ENCODE assay signal across 28 mouse cellular contexts in genomic region chr16:47526613-47527012, GRCm38 (mm10).
"Had no signal": no experiment of that assay in that cellular context is flagged by ENCODE, and none has a peak within 500 bp of the region (broad histone marks: within the 10 kb centered on the region; RNA-seq: fewer than 3 reads in every experiment).

No protein-coding gene starts in this region.

- H3K27me3 ChIP-seq: heart, embryonic 13.5 days; heart, embryonic 15.5 days; hindbrain, embryonic 13.5 days; hindbrain, embryonic 15.5 days; kidney, embryonic 15.5 days; limb, embryonic 13.5 days; limb, embryonic 15.5 days; liver, embryonic 12.5 days had no signal

- H3K36me3 ChIP-seq: heart, embryonic 13.5 days; heart, embryonic 15.5 days; hindbrain, embryonic 13.5 days; hindbrain, embryonic 15.5 days; kidney, embryonic 15.5 days; limb, embryonic 13.5 days; limb, embryonic 15.5 days; liver, embryonic 12.5 days had no signal

- DNase-seq: gastrocnemius, postnatal 14 days; gastrocnemius, postnatal 36 days; heart, adult 11 months; heart, adult 2 months; heart, postnatal 14 days; heart, postnatal 36 days; kidney, adult 11 months; kidney, adult 2 months; kidney, adult 9 months; kidney, postnatal 14 days; kidney, postnatal 36 days; layer of hippocampus, adult 9-11 months; layer of hippocampus, postnatal 36 days; left cerebral cortex, postnatal 4 days; lung, adult 18-20 months had no signal

- H3K4me1 ChIP-seq: heart, embryonic 13.5 days; heart, embryonic 15.5 days; hindbrain, embryonic 13.5 days; hindbrain, embryonic 15.5 days; kidney, embryonic 15.5 days; limb, embryonic 13.5 days; limb, embryonic 15.5 days; liver, embryonic 12.5 days had no signal

- H3K27ac ChIP-seq: heart, adult 2 months; heart, embryonic 13.5 days; heart, embryonic 15.5 days; hindbrain, embryonic 13.5 days; hindbrain, embryonic 15.5 days; hindbrain, postnatal 0 days; kidney, embryonic 15.5 days; kidney, postnatal 0 days; limb, embryonic 13.5 days; limb, embryonic 15.5 days; liver, embryonic 12.5 days; liver, embryonic 14.5 days had no signal

- H3K9ac ChIP-seq: heart, embryonic 13.5 days; heart, embryonic 15.5 days; hindbrain, embryonic 13.5 days; hindbrain, embryonic 15.5 days; kidney, embryonic 15.5 days; limb, embryonic 13.5 days; limb, embryonic 15.5 days; liver, embryonic 12.5 days; liver, embryonic 14.5 days had no signal

- ATAC-seq: hindbrain, postnatal 0 days; intestine, embryonic 16.5 days; liver, embryonic 12.5 days had no signal

- H3K4me3 ChIP-seq: heart, adult 2 months; heart, embryonic 13.5 days; heart, embryonic 15.5 days; hindbrain, embryonic 13.5 days; hindbrain, embryonic 15.5 days; kidney, embryonic 15.5 days; limb, embryonic 13.5 days; limb, embryonic 15.5 days; liver, embryonic 12.5 days had no signal

- H3K4me2 ChIP-seq: heart, embryonic 11.5 days; heart, embryonic 13.5 days; heart, embryonic 15.5 days; hindbrain, embryonic 13.5 days; hindbrain, embryonic 15.5 days; kidney, embryonic 15.5 days; limb, embryonic 13.5 days; limb, embryonic 15.5 days; liver, embryonic 12.5 days had no signal

- H3K9me3 ChIP-seq: heart, embryonic 13.5 days; heart, embryonic 15.5 days; hindbrain, embryonic 13.5 days; hindbrain, embryonic 15.5 days; kidney, embryonic 15.5 days; limb, embryonic 13.5 days; limb, embryonic 15.5 days; liver, embryonic 12.5 days had no signal
